Mouse (Mus musculus): ENCODE measurements around the gene Dnajc28. TPM values are rescaled to one million over a fixed set of nuclear protein-coding genes. Genes with fewer than 3 reads are reported as not detected.

The Dnajc28 gene
- polyA plus RNA-seq, 1 experiment = 0.19 TPM

GRCm38 (mm10) chr16:91620991-91621390 lies 2.2 kb upstream of the Dnajc28 start:
- Histone ChIP-seq H3K36me3 (ENCODE audit: control insufficient read depth) (peaks cover 66% of the 10 kb centered on the region), H3K4me3 (replicated peaks) (no peak overlapping the region)

GRCm38 (mm10) chr16:91620185-91620584 lies 1.4 kb upstream of the Dnajc28 start:
- Histone ChIP-seq H3K36me3 (ENCODE audit: control insufficient read depth) (peaks cover 58% of the 10 kb centered on the region), H3K4me1 (ENCODE audit: control insufficient read depth) (peaks cover 13% of the 10 kb centered on the region), H3K4me3 (replicated peaks) (no peak overlapping the region), H3K9me3 (ENCODE audit: control insufficient read depth, low read length) (no peaks in the 10 kb centered on the region), H3K27me3 (ENCODE audit: control insufficient read depth) (peaks cover 6% of the 10 kb centered on the region)
- no peak for TF ChIP-seq GATA1 (IDR thresholded peaks at IDR 0.05; ENCODE audit: low read length)
- no peak for TF ChIP-seq TAL1 (IDR thresholded peaks at IDR 0.05; ENCODE audit: low read length)

More at GRCm38 (mm10) chr16:91620991-91621390, 2.2 kb upstream of the Dnajc28 start:
- peaks cover 6% of the 10 kb centered on the region for H3K27me3 ChIP-seq (ENCODE audit: control insufficient read depth)
- H3K9me3 ChIP-seq (ENCODE audit: control insufficient read depth, low read length) = no peaks in the 10 kb centered on the region
- peaks cover 13% of the 10 kb centered on the region for H3K4me1 ChIP-seq (ENCODE audit: control insufficient read depth)
- TF ChIP-seq GATA1 (IDR thresholded peaks at IDR 0.05; ENCODE audit: low read length) = no peak
- TF ChIP-seq TAL1 (IDR thresholded peaks at IDR 0.05; ENCODE audit: low read length) = no peak

- Histone ChIP-seq H3K27me3 (ENCODE audit: control insufficient read depth) (peaks cover 6% of the 10 kb centered on the region), H3K4me3 (replicated peaks) (no peak overlapping the region), H3K9me3 (ENCODE audit: control insufficient read depth, low read length) (no peaks in the 10 kb centered on the region), H3K36me3 (ENCODE audit: control insufficient read depth) (peaks cover 3% of the 10 kb centered on the region; the same call in 1 of the 2 replicates), H3K4me1 (ENCODE audit: control insufficient read depth) (peaks cover 13% of the 10 kb centered on the region)
- TF ChIP-seq GATA1 (IDR thresholded peaks at IDR 0.05; ENCODE audit: low read length) (no peak), TAL1 (IDR thresholded peaks at IDR 0.05; ENCODE audit: low read length) (no peak)
Measured at GRCm38 (mm10) chr16:91614552-91614951, 4.3 kb downstream of the Dnajc28 start.

GRCm38 (mm10) chr16:91612525-91612924 lies 6.3 kb downstream of the Dnajc28 start:
- no peaks in the 10 kb centered on the region for H3K36me3 ChIP-seq (ENCODE audit: control insufficient read depth)
- H3K4me1 ChIP-seq (ENCODE audit: control insufficient read depth) = no peaks in the 10 kb centered on the region
- TF ChIP-seq TAL1 (IDR thresholded peaks at IDR 0.05; ENCODE audit: low read length) (no peak), GATA1 (IDR thresholded peaks at IDR 0.05; ENCODE audit: low read length) (no peak)
- H3K27me3 ChIP-seq (ENCODE audit: control insufficient read depth) = peaks cover 3% of the 10 kb centered on the region
- H3K4me3 ChIP-seq (replicated peaks) = no peak overlapping the region
- H3K9me3 ChIP-seq (ENCODE audit: control insufficient read depth, low read length) = no peaks in the 10 kb centered on the region

- Histone ChIP-seq H3K9me3 (ENCODE audit: control insufficient read depth, low read length) (no peaks in the 10 kb centered on the region), H3K4me3 (replicated peaks) (no peak overlapping the region), H3K36me3 (ENCODE audit: control insufficient read depth) (no peaks in the 10 kb centered on the region), H3K4me1 (ENCODE audit: control insufficient read depth) (no peaks in the 10 kb centered on the region), H3K27me3 (ENCODE audit: control insufficient read depth) (no peaks in the 10 kb centered on the region)
- TF ChIP-seq GATA1 (IDR thresholded peaks at IDR 0.05; ENCODE audit: low read length) = no peak
- TF ChIP-seq TAL1 (IDR thresholded peaks at IDR 0.05; ENCODE audit: low read length) = no peak
Measured at GRCm38 (mm10) chr16:91611248-91611647, 7.6 kb downstream of the Dnajc28 start.

GRCm38 (mm10) chr16:91609501-91610245 lies 9.2 kb downstream of the Dnajc28 start:
- Histone ChIP-seq H3K9me3 (ENCODE audit: control insufficient read depth, low read length) (no peaks in the 10 kb centered on the region), H3K27me3 (ENCODE audit: control insufficient read depth) (no peaks in the 10 kb centered on the region), H3K4me1 (ENCODE audit: control insufficient read depth) (no peaks in the 10 kb centered on the region), H3K4me3 (replicated peaks) (no peak overlapping the region), H3K36me3 (ENCODE audit: control insufficient read depth) (no peaks in the 10 kb centered on the region)
- TF ChIP-seq GATA1 (IDR thresholded peaks at IDR 0.05; ENCODE audit: low read length) (no peak), TAL1 (IDR thresholded peaks at IDR 0.05; ENCODE audit: low read length) (no peak)

GRCm38 (mm10) chr16:91606958-91607357 lies 11.9 kb downstream of the Dnajc28 start:
- Histone ChIP-seq H3K27me3 (ENCODE audit: control insufficient read depth) (peaks cover 5% of the 10 kb centered on the region), H3K36me3 (ENCODE audit: control insufficient read depth) (no peaks in the 10 kb centered on the region), H3K4me3 (replicated peaks) (no peak overlapping the region), H3K4me1 (ENCODE audit: control insufficient read depth) (no peaks in the 10 kb centered on the region), H3K9me3 (ENCODE audit: control insufficient read depth, low read length) (no peaks in the 10 kb centered on the region)
- no peak for TF ChIP-seq TAL1 (IDR thresholded peaks at IDR 0.05; ENCODE audit: low read length)
- no peak for TF ChIP-seq GATA1 (IDR thresholded peaks at IDR 0.05; ENCODE audit: low read length)

GRCm38 (mm10) chr16:91605156-91605555 lies 13.7 kb downstream of the Dnajc28 start:
- no peaks in the 10 kb centered on the region for H3K9me3 ChIP-seq (ENCODE audit: control insufficient read depth, low read length)
- H3K36me3 ChIP-seq (ENCODE audit: control insufficient read depth) = no peaks in the 10 kb centered on the region
- no peak for TF ChIP-seq TAL1 (IDR thresholded peaks at IDR 0.05; ENCODE audit: low read length)
- no peak for TF ChIP-seq GATA1 (IDR thresholded peaks at IDR 0.05; ENCODE audit: low read length)
- H3K4me1 ChIP-seq (ENCODE audit: control insufficient read depth) = no peaks in the 10 kb centered on the region
- H3K27me3 ChIP-seq (ENCODE audit: control insufficient read depth) = peaks cover 17% of the 10 kb centered on the region
- H3K4me3 ChIP-seq (replicated peaks) = no peak overlapping the region

- no peaks in the 10 kb centered on the region for H3K9me3 ChIP-seq (ENCODE audit: control insufficient read depth, low read length)
- H3K4me1 ChIP-seq (ENCODE audit: control insufficient read depth) = peaks cover 17% of the 10 kb centered on the region
- H3K27me3 ChIP-seq (ENCODE audit: control insufficient read depth) = peaks cover 47% of the 10 kb centered on the region
- no peak overlapping the region for H3K4me3 ChIP-seq (replicated peaks)
- no peak for TF ChIP-seq GATA1 (IDR thresholded peaks at IDR 0.05; ENCODE audit: low read length)
- TF ChIP-seq TAL1 (IDR thresholded peaks at IDR 0.05; ENCODE audit: low read length) = no peak
- no peaks in the 10 kb centered on the region for H3K36me3 ChIP-seq (ENCODE audit: control insufficient read depth)
Measured at GRCm38 (mm10) chr16:91601693-91602092, 17.1 kb downstream of the Dnajc28 start.
